Mouse (Mus musculus) right cerebral cortex, adult 18-20 months (tissue): ENCODE measurements at regions not wholly inside any gene's neighbourhood (a gene's known extent, or its start where the extent isn't known, plus 50 kb on each side); places are given as distances from the start of the nearest gene placed in this dataset.

Experiments used
- DNase-seq: peaks from one replicate; pipeline ENCODE4 v3.0.0; 2022; ENCODE audit warnings: mixed read lengths

DNA sequence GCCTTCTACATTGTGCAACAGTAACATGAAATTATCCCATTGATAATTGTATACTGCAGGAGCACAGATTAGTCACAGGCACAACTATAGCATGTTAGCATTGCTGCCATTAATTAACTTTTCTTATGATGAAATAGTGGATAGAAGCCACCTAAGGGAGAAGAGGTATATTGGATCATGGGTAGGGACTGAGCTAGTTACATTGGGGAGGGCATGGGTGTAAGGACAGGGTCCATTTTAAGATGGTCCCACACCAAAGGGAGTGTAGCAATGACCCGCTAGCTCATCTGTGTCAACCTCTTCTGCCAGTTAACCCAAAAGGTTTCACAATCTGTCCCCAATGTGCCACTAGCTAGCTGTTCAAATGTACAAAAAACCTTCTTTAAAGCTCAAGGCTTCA, 450.3 kb upstream of the Marcks start:
- DNase-seq: no peak

DNA sequence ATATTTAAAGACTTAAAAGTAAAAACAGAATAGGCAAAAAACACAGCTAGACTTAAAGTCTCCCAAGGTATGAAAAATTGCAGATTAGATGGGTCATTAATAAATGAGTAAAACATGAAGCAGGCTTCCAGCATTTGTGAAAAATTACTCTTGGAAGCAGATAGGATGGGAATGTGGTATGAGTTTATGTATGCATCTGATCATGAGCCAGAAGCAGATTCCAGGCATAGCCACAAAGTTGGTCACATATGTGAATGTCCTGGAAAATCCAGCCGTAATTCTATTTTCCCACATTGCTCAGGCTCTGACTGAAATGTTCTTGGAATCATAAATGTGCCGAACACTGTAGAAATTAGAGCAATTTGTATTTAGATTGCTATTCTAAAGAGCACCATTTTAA, 432.5 kb upstream of the Marcks start:
- no peak for DNase-seq

DNA sequence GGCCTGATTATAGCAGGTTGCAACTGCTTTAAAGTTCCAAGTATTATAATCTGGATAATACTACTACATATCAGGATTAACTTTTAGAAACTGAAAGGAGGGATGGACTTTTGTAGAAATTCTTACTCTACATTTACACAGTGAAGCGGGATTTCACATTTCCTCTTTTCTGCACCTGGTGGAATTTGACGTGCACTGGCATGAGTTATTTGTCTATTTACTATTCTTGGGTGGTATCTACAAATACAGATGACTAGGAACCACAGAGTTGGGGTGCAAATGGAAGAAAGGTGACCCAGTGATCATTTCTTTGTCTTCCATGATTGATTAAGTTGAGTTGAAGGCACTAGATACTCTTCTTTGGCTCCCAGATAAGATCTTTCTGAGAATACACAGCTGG, 423.0 kb upstream of the Marcks start:
- DNase-seq: no peak

DNA sequence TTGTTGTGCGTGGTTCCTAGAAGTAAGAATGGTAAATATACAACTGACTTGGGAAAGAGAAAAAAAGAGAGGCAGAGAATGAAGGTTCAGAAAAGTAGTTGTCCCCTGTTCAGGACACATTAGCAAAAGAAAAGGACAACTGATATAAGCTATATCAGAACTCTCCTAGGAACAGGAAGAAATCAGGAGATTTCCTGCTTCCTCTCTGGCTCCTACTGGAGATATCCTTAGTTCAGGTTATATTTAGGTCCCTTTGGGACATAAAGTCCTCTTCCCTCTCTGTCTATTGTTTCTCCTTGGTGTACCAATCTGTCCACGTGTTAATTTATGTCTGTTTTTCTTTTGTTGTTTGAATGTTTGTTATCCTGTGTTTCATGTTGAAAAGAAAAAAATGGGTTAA, 410.7 kb upstream of the Marcks start:
- DNase-seq: no peak

DNA sequence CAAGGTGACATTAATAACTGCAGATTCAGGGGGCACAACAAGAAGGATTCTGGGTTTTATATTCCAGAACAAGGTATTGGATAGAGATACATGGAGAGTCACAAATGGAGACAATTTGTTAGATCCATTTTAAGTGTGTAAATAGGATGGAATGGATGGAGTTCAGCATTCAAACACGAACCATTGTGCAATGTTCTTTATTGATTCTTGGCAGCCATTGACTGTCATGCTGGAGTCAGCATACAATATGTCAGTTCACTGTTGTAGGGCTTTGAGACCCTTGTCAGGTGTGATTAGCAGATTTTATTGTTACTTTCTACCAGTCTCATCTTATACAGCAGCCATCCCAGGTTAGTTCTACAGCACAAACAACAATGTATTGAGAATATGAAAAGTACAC, 402.0 kb upstream of the Marcks start:
- no peak for DNase-seq

DNA sequence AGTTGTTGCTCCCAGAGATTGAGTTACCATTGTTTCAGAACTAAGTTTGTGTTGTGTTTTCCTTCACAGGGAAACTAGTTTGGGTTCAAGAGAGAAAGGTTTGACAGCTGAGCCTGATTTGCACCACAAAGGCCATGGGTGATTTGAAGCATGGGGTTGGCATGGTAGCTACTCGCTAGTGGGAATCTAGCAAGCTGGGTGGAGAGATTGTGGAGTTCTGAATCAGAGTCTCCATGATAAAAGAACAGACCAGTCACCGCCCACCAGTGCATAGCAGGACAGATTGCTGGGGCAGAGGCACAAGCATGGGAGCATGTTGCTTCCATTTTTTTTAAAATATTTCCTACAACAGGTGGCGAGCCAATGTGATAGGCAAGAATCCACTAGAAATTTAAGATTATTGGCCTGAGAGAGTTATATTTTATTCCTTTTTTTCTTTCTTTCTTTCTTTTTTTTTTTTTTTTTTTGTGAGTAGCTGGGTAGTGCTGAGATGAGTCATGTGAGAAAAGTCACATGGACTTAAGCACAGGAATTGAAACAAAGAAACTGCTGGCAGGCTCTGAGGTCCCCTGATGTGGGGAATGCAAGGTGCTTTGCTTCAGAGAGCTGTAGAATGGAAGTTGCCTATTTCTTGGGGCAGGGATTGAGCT, 367.4 kb upstream of the Marcks start:
- DNase-seq: no peak

DNA sequence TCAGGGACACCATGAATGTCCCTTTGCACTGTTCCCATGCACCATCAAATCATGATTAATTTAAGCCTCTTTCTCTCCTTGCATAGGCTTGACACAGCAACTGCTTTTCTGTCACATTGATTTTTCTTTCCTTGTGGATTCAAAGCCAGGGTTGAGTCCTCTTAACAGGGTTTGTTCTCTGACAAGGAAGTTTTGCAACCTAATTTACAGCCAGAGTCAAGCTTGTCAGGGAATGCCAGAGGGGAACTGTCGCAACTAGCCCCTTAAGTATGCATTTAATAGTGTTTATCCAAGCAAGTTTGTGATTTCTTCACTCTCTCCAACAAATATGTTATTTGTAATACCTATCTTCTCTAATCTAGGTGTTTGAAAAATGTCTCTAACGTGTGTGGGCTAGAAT, 365.7 kb upstream of the Marcks start:
- DNase-seq: no peak

DNA sequence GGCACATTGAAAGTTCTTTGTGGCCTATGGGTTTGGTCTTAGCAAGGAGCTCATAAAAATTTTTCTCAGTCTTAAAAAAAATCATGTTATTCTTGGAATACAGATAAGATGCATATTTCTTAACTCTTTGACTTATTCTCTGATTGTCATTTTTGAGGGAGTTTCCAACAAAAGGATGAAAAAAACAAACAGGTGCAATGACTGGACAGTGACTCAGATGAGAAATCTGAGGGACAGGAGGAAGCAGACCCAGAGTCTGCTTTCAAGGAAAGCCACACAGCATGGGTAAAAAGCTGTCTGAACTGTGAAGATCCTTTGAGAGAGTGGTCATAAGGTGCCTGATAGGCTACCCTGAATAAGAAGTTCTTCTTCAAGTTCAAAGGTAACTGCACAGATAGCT, 363.8 kb upstream of the Marcks start:
- DNase-seq: no peak

DNA sequence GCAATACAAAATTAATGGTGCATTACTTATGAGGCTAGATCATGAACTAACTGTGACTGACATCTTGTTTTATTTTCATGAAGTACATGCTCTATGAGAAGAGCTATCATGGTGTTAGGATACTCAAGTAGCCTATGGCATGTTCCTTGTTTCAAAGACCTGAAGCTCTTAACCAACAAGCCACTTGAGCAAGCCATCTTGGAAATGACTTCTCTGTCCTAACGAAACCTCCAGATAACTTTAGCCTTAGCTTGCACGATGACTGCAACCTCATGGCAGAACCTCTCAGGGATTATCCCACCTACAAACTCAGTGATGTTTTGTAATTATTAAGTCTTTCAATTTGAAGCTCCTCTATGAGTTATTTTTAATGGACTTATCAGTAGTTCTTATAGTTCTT, 362.3 kb upstream of the Marcks start:
- DNase-seq: no peak

DNA sequence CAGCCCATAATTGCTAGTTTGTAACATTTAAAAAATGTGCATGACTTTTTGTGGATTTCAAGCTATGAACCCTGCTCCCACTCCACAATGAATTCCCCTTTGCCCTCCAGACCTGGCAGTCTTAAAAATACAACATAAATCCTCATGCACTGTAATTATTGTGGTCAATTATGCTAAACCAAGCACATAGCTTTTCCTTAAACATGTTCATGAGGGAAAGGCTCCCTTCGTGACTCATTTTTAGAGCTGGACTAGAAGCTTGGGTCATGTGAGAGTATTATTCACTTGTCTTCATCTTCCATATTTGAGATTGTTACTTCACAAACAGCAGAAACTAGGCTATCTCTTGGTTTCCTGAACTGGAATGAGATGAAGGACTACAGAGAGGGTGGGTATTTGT, 356.7 kb upstream of the Marcks start:
- DNase-seq: no peak

DNA sequence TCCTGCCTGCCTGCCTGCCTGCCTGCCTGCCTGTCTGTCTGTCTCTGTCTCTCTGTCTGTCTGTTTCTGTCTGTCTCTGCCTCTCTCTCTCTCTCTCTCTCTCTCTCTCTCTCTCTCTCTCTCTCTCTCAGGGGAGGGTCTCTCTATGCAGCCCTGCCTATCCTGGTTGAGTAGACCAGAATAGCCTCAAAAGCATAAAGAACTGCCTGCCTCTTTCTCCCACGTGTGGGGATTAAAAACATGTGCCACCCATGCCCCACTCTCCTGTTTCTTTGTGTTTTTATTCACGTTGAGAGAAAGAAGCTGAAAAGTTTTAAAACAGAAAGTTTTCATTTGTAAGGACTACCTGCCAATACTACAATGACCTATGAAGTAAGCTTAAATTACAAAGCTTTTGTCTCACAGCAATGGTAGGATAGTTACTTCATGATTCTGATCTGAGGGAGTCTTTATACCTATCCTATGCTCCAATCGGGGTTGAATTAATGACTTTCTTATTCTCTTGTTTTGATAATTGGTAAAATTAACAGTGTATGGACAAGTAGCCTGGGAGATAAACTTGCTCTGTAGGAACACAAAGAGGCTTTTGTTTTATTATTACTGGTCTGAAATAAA, 355.9 kb upstream of the Marcks start:
- no peak for DNase-seq

DNA sequence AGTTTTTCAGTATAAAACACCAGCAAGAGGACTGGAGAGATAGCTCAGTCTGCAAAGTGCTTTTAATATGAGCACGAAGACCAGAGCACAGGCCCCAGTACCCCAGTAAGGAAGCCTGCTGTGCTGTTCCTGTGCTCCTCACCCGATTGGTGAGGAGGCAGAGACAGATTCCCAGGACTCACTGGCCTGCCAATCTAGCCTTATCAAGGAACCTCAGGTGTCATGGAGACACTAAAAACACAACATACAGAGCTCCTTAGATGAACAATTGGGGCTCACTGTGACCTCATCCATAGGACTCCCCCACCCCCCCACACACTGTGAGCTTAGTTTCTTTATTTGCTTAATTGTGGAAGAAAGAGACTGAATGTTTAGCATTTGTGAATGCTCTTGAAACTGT, 355.4 kb upstream of the Marcks start:
- no peak for DNase-seq

DNA sequence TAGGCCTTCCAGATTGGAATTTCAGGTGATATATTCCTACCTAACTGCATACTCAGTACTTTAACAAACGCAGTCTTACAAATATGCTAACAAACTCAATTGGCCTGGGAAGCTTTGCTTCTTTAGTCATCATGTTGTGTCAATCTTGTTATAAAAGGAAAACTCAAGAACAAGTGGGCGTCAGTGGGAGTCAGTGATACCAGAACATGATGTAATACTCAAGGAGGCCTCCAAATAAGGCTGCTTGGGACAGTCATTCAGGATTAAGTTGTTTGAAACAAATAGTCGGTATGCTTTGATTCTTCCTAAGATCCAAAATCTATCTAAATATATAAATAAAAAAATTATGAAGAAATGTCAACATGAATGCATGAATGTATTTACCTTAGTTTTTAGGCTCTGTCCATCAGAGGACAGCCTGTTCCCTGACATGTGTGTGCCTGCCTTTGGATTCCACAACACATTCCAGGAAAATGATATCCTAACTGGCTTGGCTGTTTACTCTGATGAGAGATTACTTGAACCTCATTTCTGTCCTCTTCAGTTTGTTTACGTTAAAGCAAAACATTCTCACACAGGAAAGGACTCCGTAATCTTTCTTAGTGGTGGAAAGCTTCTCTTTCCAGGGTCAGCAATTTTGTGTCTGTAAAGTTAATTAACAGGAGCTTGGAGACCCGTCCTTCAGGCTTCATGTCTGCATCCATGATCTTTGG, 345.7 kb upstream of the Marcks start:
- DNase-seq: peak; percentile 37

DNA sequence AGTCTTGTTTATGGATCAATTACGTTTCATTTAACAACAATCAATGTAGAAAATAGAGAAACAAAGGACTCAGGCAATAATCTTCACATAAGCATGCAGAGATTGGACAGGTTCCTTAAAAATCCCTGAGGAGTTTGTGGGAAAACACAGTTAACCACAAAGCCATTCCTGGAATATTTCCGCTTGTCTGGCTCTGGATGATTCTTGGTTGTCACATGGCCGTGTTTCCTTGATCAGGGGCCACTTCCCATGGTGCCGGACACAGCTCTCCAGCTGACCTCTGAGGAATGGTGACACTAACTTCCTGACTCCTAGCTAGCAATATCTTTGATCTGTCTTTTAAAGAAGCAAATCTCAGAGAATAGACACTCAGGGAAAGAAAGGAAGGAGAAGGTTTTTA, 344.8 kb upstream of the Marcks start:
- DNase-seq: no peak

DNA sequence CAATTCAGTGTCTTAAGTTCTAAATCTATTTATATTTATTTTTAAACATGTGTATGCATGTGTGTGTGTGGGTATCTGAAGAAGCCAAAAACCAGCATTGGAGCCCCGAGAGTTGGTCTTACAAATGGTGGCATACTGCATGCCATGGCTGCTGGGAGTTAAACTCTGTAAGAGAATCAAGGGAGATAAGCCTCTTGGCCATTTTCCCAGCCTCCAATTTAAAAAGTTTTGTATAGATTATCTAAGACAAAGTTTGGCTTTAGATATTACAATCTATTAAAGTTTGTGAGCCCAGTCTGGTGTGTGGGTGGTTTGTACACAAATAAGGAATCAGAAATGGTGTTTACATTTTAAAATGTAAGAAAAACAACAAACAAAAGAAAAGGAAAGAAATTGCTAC, 343.2 kb upstream of the Marcks start:
- DNase-seq: no peak

DNA sequence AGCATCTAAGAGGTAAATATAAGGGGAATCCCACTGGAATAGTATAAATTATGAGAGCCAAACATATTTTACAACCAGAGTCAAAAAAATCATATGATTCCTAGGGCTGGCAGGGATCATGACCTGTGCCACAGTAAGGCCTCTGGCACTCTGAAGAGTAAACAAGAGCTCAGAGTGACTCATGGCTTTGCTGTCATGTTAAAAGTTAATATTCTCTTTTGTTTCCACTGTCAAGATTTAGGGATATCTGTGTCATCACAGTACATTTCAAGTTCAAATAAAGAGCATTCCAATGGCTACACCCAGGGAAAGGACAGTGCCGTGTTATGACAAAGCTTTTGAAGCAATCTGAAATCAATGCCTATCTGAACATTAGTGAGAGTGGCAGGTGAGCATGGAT, 341.6 kb upstream of the Marcks start:
- DNase-seq: no peak

DNA sequence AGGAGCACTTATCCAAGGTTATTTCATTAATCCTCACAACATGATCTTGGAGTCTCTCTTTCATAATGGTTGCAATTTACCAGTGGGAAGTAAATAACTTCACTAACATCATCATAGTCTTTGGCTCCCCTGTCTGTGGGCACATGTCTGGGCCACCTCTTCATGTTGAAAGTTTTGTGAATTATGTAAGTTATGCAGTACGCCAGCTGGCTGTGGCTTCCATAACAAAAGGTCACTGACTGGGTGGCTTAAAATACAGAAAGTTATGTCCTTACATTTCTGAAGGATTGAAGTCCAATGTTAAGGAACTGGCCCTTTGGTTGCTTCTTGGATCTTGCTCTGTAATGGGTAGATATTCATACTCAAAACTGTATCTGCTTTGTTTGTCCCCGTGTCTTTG, 339.4 kb upstream of the Marcks start:
- DNase-seq: no peak

DNA sequence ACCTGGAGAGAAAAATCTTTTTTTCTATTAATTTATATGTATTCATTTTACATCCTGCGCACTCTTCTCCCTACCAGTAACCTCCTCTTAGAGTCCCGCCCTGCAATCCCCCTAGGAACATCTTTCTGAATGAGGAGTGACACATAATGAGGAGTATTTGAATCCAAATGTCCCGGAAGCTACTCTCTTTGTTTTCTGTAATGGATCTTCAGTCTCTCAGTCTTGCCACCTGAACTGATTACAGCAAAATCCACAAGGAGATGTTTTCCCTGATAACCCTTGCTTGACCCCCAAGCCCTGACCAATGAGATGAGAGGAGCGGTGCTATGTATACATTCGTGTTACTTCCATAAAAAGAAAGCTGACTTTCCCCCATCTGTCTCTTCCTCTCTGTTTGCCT, 334.4 kb upstream of the Marcks start:
- no peak for DNase-seq

DNA sequence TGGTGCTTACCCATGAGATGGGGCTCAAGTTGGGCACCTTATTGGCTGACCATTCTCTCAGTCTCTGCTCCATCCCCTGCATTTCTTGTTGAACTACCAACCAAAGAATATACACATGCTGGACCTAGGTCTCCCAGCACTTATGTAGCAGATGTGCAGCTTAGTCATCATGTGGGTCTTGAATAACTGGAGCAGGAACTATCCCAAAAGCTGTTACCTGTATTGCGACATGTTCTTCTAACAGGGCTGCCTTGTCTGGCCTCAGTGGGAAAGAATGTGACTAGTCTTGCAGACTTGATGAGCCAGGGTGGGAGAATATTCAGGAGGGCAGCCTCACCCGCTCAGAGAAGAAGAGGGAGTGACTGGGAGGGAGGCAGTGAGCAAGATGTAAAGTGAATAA, 318.7 kb upstream of the Marcks start:
- no peak for DNase-seq

DNA sequence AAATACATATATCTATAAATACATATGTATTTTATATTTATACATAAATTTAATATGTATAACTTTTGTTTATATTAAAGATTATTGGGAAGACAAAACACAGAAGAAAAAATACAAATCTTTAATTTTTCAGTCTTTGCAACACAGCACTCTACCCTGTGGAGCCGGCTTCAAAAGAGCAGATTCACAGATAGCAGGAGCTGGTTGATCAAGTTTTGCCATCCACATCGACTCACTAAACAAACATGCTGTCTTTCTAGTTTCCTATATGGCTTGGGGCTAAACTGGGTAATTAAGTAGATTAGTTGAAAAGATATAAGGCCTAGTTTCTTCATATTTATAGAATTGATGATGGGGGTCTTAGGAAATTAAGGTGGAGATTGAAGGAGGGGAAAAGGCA, 311.2 kb upstream of the Marcks start:
- no peak for DNase-seq

DNA sequence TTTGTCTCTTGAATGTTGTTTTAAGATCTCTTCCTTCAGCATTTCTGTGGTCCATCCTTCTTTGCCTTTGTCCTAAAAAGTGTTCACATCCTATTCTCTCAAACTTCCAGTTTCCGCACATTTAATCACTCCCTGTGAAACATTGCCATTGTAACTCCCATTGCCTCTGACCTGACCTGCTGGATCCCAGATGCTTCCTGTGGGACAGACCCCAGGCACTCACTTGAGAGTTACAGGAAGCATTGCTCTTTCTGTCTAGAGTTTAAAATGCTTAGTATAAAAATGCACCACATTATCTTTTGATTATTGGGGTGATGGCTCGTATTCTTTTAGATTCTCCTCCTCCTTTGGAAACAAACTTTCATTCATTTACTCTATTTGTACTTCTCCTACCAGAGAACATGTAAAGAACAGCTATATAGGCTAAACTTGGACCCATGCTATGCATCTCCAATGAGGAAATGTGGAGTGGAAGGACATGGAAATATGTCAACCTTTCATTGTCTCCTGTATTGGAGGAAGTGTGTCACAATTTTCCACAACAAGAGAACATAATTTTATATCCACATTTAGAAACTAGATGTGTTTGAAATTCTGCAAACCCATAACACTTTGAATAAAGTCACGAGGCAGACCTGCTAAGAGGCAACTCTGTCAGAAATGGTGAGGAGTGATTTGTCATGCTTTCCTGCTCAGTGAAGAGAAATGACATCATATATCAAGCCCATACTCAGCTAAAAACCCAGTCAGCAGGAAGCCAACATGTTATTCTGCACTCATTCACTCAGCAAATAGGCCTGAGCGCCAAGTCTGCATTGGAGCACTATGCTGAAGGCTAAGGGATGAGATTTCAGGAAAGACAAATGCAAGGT, 308.8 kb upstream of the Marcks start:
- DNase-seq: no peak

DNA sequence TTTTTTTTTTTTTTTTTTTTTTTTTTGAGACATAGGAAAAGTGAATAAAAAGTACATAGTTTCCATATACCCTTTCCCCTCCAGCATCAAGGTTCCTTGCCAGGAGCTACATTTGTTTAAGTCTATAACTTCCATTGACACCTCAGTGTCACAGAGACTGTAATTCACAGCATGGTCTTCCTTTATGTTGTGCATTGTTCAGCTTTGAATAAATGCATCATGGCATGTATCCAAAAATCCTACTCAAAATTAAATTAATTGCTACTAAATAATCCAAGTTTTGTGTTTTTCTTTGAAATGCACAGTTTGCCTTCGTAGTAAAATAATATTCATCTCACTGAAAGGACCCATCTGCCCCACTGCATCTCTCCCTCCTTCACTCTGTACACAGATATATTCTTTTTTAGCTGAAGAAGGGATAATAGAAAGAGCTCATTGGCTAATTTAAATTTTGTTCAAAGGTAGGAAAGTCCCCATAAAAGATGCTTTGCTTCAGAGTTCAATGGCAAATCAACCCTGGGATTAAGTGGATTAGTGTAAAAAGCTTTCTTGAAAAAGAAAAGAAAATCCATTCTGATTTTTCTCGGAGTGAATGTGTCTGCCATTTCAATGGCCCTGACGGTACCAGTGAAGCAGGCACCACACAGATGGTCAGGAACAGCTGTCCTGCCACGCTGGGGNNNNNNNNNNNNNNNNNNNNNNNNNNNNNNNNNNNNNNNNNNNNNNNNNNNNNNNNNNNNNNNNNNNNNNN, 301.3 kb upstream of the Marcks start:
- no peak for DNase-seq

DNA sequence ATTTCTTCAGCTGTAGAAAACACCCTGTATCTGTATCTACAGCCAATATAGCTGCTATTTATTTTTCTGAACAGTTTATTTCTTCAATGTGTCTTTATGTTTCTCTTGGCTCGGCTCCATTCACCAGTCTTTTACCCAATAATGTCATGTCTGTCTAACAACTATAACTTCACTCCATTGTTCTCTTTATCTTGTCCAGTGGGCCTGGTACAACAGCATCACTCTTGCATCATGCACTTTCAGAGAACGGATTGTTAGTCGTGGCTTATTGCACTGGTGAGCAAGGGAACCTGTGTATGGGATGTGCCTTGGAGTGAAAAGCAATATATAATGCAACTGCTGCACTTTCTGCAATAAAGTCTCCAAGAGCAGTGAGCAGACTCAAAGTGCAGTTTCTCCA, 299.6 kb upstream of the Marcks start:
- no peak for DNase-seq
